Mouse (Mus musculus) ES-Bruce4 (cell line): ENCODE measurements around the gene 1700031F05Rik.
"Not testable (repeated sequence)": the region's sequence is repeated elsewhere in the genome, so short reads cannot be mapped to it uniquely, and the experiment has no call there.

Source experiments
- CTCF ChIP-seq: IDR thresholded peaks from one replicate; pipeline ENCODE4 v1.8.1; 2011; ENCODE audit warnings: low read depth, low read length
- EP300 ChIP-seq: IDR thresholded peaks from 2 replicates; pipeline ENCODE4 v1.6.1; 2011; ENCODE audit warnings: low read depth, low read length; ENCODE audit not compliant: insufficient read depth
- POLR2A ChIP-seq: IDR thresholded peaks from one replicate; pipeline ENCODE4 v1.8.1; 2011; ENCODE audit warnings: low read length; ENCODE audit not compliant: insufficient read depth

DNA sequence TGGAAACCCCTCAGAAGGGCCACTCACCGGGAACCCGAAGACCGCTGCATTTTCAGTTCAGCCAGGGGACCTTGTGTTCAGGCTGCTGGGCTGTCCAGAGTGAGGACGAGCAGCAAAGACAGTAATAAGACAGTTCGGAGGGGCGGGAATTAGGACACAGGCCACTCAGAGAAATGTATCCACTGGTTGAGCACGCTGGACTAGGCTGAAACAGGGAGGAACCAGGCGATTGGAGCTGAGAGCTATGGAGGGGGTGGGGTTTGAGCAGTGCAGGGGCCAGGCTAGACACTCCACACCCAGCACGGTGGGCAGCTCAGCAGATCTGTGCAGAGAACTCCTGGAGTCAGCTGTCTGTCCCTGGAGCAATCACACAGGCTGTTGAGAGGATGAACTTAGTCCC lies 40.8 kb upstream of the 1700031F05Rik start, which contains the start of the genes Dmrtc1a and 1700011M02Rik:
- not testable (repeated sequence) for TF ChIP-seq CTCF, EP300, POLR2A
